Mouse (Mus musculus) hindbrain, postnatal 0 days (tissue): ENCODE measurements around the gene 1700028K03Rik. TPM values are rescaled to one million over a fixed set of nuclear protein-coding genes. Genes with fewer than 3 reads are reported as not detected.

Source experiments
- ATAC-seq: fragments of 200-750 bp; cut with Nextera tagmentation; 2 replicates; pipeline ENCODE4 v1.8.0; 2017; ENCODE audit warnings: mild to moderate bottlenecking, moderate TSS enrichment, moderate library complexity
- DNase-seq: peaks from one replicate; pipeline ENCODE4 v3.0.0-alpha.2; 2015; ENCODE audit warnings: low spot score
- H3K27ac ChIP-seq: fragments of 300-500 bp; sonication (generic); 2 replicates; pipeline ENCODE4 v1.5.1; 2014; ENCODE audit warnings: mild to moderate bottlenecking
- H3K27me3 ChIP-seq: fragments of 300-500 bp; sonication (generic); 2 replicates; pipeline ENCODE4 v1.6.1; 2014; ENCODE audit warnings: low read length, mixed read lengths; ENCODE audit not compliant: insufficient read depth
- H3K36me3 ChIP-seq: fragments of 300-500 bp; sonication (generic); 2 replicates; pipeline ENCODE4 v1.6.1; 2014; ENCODE audit warnings: low read length, mixed read lengths; ENCODE audit not compliant: insufficient read depth
- H3K4me1 ChIP-seq: fragments of 300-500 bp; sonication (generic); 2 replicates; pipeline ENCODE4 v1.6.1; 2014; ENCODE audit warnings: antibody characterized with exemption, low read length, mixed read lengths; ENCODE audit not compliant: insufficient read depth
- H3K4me2 ChIP-seq: fragments of 300-500 bp; sonication (generic); 2 replicates; pipeline ENCODE4 v1.6.1; 2014; ENCODE audit warnings: low read depth, mild to moderate bottlenecking, low read length, moderate library complexity, mixed read lengths
- H3K4me3 ChIP-seq: fragments of 300-500 bp; sonication (generic); 2 replicates; pipeline ENCODE4 v1.5.1; 2014; ENCODE audit warnings: low read length
- H3K9ac ChIP-seq: fragments of 300-500 bp; sonication (generic); replicated peaks from 2 replicates; pipeline ENCODE4 v1.6.1; 2014; ENCODE audit warnings: mild to moderate bottlenecking, low read length, moderate library complexity, mixed read lengths
- H3K9me3 ChIP-seq: fragments of 300-500 bp; sonication (generic); 2 replicates; pipeline ENCODE4 v1.6.1; 2016; ENCODE audit warnings: low read length, mixed read lengths
- CTCF ChIP-seq: IDR thresholded peaks from 2 replicates; pipeline ENCODE4 v1.5.1; 2016; ENCODE audit warnings: antibody characterized with exemption, control low read depth, low read depth
- WGBS: fragments of 180-500 bp; shearing (Covaris S2); extraction: QIAGEN DNeasy Blood & Tissue Kit; methylation state at CpG from one replicate; pipeline ENCODE4 v1.1.7; 2014; 5-methylcytosine and 5-hydroxymethylcytosine counted together
- polyA plus RNA-seq: library from polyadenylated mRNA; unstranded; fragments of >200 nt; fragmentation: Nextera tagmentation; extraction: Ambion mirVana; gene quantifications from 2 replicates; pipeline ENCODE4 v1.2.1, GENCODE M21; 2015
- total RNA-seq: library from RNA; depleted of rRNA; stranded (reverse); fragments of >200 nt; gene quantifications from 2 replicates; pipeline ENCODE4 v1.2.3, GENCODE M21; 2014; rRNA removed

1700028K03Rik gene
- total RNA-seq (0.10 and 0.18 TPM in 2 replicates), polyA plus RNA-seq (0.25 and 0.34 TPM in 2 replicates)

DNA sequence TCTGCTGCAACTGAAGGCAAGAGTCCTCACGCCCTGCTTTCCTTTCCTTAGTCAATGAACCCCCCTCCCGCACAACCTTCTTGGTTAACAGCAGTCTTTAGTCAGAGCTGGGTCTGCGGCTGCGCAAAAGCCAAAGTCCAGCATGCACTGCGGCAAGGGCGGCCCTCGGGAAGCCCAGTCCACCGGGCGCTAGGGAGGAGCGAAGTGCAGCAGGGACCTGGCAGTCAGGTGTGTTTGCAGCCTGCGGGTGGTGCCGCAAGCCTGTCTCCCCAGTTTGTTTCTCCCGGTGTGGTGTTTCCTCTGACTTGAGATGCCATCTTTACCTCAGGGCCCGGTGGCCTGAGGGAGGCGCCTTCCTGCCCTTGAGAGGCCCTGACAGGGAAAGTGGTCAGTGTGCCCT is at the start of gene 1700028K03Rik:
TSS of gene 1700028K03Rik (plus strand) at position 129 of the 400 bp plus-strand sequence.
- no peak for DNase-seq

DNA sequence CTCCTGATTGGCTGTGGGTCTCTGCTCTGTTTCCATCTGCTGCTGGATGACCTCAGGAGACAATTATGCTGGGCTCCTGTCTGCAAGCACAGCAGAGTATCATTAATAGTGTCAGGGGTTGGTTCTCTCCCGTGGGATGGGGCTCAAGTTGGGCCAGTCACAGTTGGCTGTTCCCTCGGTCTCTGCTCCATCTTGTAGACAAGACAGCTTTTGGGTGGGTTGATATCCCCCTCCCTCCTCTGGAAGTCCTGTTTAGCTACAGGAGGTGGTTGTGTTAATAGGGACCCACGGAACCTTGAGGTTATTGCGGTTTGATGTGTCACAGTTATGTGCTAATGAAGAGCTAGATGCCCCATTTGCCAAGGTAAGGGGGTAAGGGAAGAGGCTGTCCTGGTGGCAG is 45.5 kb upstream of the 1700028K03Rik start:
- WGBS = 71% methylated on average over 4 of the region's 4 CpGs
- H3K4me1 ChIP-seq = no peaks in the 10 kb centered on the region
- H3K27ac ChIP-seq = no peak overlapping the region
- no peak overlapping the region for H3K4me2 ChIP-seq
- no peaks in the 10 kb centered on the region for H3K27me3 ChIP-seq
- DNase-seq (no peak), ATAC-seq (no peak)
- no peaks in the 10 kb centered on the region for H3K36me3 ChIP-seq
- H3K9me3 ChIP-seq = no peaks in the 10 kb centered on the region
- H3K9ac ChIP-seq = no peak overlapping the region
- no peak for TF ChIP-seq CTCF
- H3K4me3 ChIP-seq = no peak overlapping the region

More for the DNA sequence above, at the start of gene 1700028K03Rik:
- Histone ChIP-seq H3K27ac (no peak within 1 kb of the TSS), H3K9me3 (no peaks in the 10 kb centered on the region), H3K4me2 (no peak within 1 kb of the TSS), H3K27me3 (no peaks in the 10 kb centered on the region), H3K9ac (no peak within 1 kb of the TSS), H3K4me3 (no peak within 1 kb of the TSS), H3K36me3 (no peaks in the 10 kb centered on the region), H3K4me1 (no peaks in the 10 kb centered on the region)
- no peak for TF ChIP-seq CTCF
- ATAC-seq = no peak
- WGBS = 76% methylated on average over 15 of the region's 15 CpGs

- Histone ChIP-seq H3K9me3 (no peaks in the 10 kb centered on the region), H3K4me1 (no peaks in the 10 kb centered on the region), H3K27ac (no peak overlapping the region), H3K36me3 (no peaks in the 10 kb centered on the region), H3K4me3 (no peak overlapping the region), H3K9ac (no peak overlapping the region), H3K27me3 (no peaks in the 10 kb centered on the region), H3K4me2 (no peak overlapping the region)
- no peak for TF ChIP-seq CTCF
- WGBS = 72% methylated on average over 9 of the region's 9 CpGs
- ATAC-seq = no peak
- no peak for DNase-seq
Observed at GRCm38 (mm10) chr5:107491036-107491435, 43.5 kb upstream of the 1700028K03Rik start.

DNA sequence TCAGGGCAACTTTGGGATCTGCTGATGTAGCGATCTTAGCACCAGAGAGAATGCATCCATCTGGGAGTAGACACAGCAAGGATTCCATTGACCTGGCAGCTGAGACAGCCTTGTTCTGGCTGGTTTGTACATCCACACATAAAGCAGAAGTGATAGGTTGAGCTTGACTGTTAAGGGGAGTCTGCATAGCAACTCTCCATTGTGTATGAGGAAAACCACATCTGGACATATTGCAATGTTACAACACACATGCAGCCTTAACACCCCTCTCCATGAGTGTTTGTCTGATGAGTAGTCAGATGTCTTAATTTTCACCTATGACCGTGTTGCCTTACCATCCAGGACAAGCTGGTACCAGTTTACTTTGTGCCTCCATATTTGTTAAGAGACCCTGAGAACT is 42.0 kb upstream of the 1700028K03Rik start:
- WGBS = 96% methylated on average over 2 of the region's 2 CpGs
- H3K9me3 ChIP-seq = no peaks in the 10 kb centered on the region
- H3K4me2 ChIP-seq = no peak overlapping the region
- no peaks in the 10 kb centered on the region for H3K27me3 ChIP-seq
- no peaks in the 10 kb centered on the region for H3K36me3 ChIP-seq
- no peak for DNase-seq
- H3K4me1 ChIP-seq = no peaks in the 10 kb centered on the region
- no peak overlapping the region for H3K4me3 ChIP-seq
- no peak overlapping the region for H3K9ac ChIP-seq
- no peak for ATAC-seq
- no peak overlapping the region for H3K27ac ChIP-seq
- no peak for TF ChIP-seq CTCF

- WGBS = 95% methylated on average over 5 of the region's 5 CpGs
- Histone ChIP-seq H3K9me3 (no peaks in the 10 kb centered on the region), H3K4me2 (no peak overlapping the region), H3K27me3 (no peaks in the 10 kb centered on the region), H3K27ac (no peak overlapping the region), H3K9ac (no peak overlapping the region), H3K36me3 (no peaks in the 10 kb centered on the region), H3K4me1 (no peaks in the 10 kb centered on the region), H3K4me3 (no peak overlapping the region)
- DNase-seq (no peak), ATAC-seq (no peak)
- peak; percentile 21; the same call in 1 of the 2 replicates for TF ChIP-seq CTCF
Observed at GRCm38 (mm10) chr5:107494759-107495158, 39.8 kb upstream of the 1700028K03Rik start.

DNA sequence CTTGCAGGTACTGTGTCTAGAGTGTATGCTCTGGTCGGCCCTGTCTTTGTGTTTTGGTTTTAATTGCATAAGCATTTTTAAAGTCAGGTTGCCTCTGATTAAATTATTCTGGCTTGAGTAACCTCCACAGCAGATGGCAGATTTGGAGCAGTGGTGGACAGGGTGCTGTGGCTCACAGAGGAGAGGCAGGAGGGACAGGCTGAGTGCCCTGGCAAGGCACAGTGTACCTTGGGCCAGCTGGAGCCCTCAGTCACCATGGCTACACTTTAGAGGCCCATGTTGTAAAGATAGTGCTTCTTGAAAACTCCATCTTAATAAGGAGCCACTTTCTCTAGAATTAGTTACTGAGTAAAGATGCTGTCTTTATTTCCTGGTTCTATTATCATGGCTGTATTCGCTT is 38.5 kb upstream of the 1700028K03Rik start:
- no peak overlapping the region for H3K4me3 ChIP-seq
- no peak for TF ChIP-seq CTCF
- no peaks in the 10 kb centered on the region for H3K9me3 ChIP-seq
- H3K4me1 ChIP-seq = no peaks in the 10 kb centered on the region; the same call in 1 of the 2 replicates
- no peaks in the 10 kb centered on the region for H3K27me3 ChIP-seq
- no peaks in the 10 kb centered on the region for H3K36me3 ChIP-seq
- DNase-seq = peak; percentile 28
- ATAC-seq = peak; percentile 66
- H3K4me2 ChIP-seq = no peak overlapping the region
- WGBS = 79% methylated on average over 2 of the region's 2 CpGs
- H3K9ac ChIP-seq = no peak overlapping the region
- peak overlapping the region; percentile 4; the same call in 1 of the 2 replicates for H3K27ac ChIP-seq
